Mouse (Mus musculus): ENCODE data around the gene Timm10.

The Timm10 gene

DNA sequence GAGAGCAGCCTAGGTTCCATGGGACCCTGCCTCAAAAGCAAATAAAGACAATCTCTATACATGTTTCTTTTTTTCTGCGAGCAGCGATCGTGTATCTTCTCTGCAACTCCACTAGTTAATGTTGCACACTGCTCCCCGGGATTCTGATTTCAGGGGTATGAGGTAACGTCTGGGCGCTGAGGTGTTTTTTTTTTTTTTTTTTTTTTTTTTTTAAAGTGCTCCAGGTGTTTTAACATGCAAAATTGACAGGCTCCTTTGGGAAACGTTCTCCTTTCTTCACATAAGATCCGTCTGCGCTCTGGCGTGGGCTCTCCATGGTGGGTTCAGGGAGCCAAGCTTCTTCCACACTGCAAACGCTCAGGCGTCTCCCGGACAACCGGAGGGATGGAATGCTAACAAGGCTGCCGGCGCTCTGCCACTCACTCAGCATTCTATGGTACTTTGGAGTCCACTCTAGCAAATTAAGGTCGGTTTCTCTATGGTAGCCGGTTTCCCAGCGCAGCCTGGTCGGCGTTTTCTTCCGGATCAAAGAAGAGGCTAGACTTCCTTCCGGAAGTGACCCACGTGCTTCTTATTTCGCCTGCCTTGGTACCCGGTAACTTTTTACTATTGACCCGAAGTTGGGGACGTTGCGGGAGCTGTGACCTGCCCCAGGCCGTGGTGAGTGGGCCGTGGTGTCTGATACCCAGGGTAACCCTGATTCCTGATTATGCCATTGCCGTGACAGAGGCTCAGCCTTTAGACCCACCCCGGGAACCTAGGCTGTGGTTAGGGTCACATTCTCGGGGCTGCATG, at the start of gene Timm10:
Gene Timm10, plus strand, starts transcription at position 510 of the 795 bp plus-strand sequence.
- no peak; the same call in 1 of the 2 replicates for TF ChIP-seq GATA4 (IDR thresholded peaks at IDR 0.05; ENCODE audit: insufficient replicate concordance, low read length)

DNA sequence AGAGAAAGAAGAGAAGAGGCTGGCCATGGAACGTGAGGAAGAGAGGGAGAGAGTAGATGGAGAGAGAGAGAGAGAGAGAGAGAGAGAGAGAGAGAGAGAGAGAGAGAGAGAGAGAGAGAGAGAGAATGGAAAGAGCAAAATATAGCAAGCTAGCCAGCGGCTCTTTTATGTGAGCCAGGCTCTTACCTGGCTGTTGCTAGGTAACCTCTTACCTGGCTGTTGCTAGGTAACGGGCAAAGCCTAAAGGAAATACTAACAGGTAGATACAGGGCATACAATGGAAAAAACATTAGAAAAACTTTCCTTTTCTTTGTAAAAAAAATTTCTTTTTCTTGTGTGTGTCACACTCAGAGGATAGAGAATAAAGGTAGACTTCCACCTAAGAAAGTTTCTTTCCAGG, 49.1 kb upstream of the Timm10 start:
- TF ChIP-seq GATA4 (IDR thresholded peaks at IDR 0.05; ENCODE audit: insufficient replicate concordance, low read length) = no peak

DNA sequence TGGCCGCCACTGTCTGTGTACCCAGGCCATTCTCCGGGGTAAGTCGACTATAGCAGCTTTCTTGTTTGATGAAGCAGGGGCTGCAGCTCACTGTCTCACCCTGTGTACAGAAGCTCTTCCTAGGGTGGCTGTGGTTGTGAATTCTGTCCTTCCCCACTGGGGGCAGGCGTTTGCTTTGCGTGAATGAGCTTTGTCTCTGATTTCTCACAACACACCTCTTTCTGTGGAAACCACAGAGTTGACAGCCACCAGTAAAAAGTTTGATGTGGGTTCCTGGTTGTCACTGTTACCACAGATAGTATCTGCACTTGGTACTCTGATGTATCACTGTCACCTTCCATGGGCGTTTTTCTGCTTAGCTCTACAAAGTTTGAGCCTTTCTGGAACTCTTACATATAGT, 47.6 kb upstream of the Timm10 start:
- no peak for TF ChIP-seq GATA4 (IDR thresholded peaks at IDR 0.05; ENCODE audit: insufficient replicate concordance, low read length)

DNA sequence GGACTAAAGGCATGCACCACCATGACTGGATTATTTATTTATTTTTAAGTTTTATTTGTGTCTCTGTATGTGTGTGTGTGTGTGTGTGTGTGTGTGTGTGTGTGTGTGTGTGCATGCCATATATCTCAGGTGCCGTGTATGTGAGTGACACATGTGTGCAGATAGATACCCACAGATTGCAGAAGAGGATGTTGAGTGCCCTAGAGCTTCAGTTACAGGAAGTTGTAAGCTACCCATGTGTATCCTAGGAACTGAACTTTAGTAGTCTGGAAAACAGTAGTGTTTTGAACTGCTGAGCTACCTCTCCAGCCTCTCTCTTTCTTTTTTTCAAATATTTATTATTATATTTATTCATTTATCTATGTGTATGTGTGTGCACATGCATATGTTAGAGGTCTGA, 43.5 kb upstream of the Timm10 start:
- TF ChIP-seq GATA4 (IDR thresholded peaks at IDR 0.05; ENCODE audit: insufficient replicate concordance, low read length) = no peak

DNA sequence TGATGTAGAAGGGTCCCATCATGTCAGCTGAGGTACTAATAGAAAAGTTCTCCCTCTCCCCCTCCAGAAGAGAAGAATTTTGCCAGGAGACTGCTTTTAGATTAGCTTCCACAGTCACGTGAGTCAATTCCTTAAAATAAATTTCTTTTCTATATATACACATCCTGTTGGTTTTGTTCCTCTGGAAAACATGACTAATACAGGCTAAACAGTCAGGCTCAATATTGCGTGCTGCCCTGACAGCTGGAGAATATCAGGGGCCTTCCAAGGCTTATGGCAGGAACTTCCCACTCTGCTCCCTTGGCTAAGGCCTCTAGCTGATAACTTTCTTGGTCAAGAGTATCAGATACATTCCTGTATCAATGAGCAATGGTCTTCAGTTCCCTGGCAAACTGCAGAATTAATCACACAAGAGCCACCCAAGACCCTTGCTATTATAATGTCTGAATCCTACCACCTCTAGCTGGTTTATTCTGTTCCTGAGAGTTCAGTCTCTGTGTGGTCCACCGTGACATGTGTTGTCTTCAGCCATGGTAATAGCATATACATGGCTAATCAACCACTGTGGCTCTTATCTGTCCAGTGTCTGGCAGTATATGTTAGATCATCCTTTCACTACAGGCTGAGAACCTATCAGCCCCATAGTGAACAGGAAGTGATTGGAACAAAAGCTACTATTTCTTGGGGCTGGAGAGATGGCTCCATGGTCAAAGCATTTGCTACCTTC, 42.8 kb upstream of the Timm10 start:
- TF ChIP-seq GATA4 (IDR thresholded peaks at IDR 0.05; ENCODE audit: insufficient replicate concordance, low read length) = no peak

DNA sequence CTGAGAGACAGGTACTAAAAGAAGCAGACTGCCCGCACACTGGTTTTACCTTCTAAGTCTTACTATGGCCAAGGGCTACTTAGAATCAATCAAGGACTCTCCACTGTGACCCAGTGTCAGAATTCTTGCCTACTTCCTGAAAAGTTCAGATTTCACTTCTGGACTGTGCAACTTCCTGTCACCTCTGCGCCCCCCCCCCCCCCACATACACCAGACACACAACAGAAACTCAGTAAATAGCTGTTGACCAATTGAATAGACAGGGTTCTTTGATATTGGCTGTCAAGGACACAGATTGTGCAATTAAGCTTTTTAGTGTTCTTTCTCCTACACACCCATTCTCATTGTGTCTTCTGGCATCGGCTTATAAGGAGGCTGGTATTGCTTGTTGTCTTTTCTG, 38.5 kb upstream of the Timm10 start:
- no peak for TF ChIP-seq GATA4 (IDR thresholded peaks at IDR 0.05; ENCODE audit: insufficient replicate concordance, low read length)

DNA sequence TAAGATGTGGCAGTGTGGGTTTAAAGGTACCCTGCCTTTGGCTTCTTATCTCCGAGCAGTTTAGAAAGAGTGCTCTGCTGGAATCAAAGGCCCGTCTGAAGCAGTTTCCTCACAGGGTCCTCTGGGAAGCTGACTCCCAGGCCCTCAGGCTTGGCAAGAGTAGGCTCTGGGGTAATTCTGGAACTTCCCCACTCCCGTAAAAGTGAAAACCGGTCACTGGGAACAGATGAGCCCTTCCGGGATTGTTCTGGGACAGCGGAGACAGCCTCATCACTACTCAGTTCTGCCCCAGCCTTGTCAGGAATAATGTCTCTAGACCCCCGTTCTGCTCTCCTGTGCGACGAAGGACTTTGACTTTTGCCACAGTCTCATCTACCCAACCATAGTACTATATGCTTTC, 36.4 kb upstream of the Timm10 start:
- no peak for TF ChIP-seq GATA4 (IDR thresholded peaks at IDR 0.05; ENCODE audit: insufficient replicate concordance, low read length)

DNA sequence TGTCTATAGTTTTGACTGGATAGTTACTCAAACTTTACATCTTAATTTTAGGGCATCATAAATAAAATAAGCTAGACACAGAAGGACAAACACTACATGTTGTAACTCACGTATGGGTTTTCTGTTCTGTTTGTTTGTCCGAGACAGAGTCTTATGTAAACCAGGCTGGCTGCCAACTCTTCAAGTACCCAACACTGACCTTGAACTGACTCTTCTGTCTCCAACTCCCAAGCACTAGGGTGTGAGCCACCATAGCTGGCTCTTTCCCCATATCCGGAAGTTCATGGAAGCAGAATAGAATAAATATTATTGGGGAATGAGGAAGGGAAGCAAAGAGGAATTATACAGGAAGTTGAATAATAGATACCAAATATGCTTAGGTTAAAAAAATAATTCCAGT, 34.3 kb upstream of the Timm10 start:
- TF ChIP-seq GATA4 (IDR thresholded peaks at IDR 0.05; ENCODE audit: insufficient replicate concordance, low read length) = no peak

DNA sequence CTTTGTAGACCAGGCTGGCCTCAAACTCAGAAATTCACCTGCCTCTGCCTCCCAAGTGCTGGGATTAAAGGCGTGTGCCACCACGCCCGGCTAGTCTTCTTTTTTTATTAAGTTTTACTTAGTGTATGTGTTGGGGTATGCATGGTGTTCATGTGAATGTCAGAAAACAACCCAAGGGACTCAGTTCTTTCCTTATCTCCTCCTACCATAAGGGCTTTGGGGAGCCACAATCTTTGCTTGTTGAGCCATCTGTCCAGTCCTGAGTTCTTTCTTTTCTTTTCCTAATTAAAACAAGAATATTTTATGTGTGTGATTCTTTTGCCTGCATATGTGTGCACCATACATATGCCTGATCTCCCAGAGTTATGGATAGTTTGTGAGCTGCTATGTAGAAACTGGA, 33.6 kb upstream of the Timm10 start:
- TF ChIP-seq GATA4 (IDR thresholded peaks at IDR 0.05; ENCODE audit: insufficient replicate concordance, low read length) = no peak

DNA sequence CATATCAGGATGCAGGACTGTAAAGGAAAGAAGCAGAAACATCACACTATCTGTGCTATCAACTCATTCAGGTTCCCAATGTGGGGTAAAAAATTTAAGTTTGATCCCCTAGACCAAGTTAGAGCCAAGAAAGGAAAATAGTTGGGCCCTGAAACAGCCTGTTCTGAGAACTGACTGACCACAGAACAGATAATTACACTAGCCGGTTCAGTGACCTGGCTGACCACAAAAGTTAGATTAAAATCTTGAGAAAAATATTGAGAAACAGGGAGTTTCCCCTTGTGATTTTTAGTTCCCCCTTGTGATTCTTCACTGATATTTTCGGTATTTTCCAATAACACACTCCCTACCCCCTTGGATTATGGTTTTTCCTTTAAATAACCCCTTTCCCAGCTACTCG, 32.9 kb upstream of the Timm10 start:
- no peak for TF ChIP-seq GATA4 (IDR thresholded peaks at IDR 0.05; ENCODE audit: insufficient replicate concordance, low read length)

DNA sequence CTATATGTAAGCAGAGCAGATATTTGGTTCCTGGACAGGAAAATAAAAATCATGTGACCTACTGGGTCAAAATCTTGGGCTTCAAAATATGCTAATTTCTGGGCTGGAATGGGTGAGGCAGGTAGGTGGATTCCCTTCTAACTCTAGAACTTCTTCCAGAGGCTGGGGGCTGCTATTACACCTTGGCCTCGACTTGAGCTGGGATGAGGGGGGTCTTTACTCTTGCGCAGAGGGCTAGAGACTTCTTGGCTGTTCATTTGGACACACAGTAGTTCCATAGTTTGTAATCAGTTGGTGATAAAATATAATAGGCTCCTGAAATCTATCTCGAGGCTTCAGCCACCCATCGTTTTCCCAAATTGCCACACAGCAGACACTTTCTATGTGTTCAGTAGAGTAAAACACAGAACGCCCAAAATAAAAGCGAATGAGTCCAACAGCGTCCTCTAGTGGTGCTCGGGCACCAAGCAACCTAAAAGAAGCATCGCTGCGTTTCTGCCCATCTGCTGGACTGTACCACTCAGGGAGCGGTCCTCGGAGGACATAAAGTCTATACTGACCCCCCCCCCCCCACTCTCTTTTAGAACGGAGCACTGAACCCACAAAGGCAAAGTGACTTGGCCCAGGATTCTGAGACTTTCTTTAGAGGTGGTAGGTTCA, 28.8 kb upstream of the Timm10 start:
- TF ChIP-seq GATA4 (IDR thresholded peaks at IDR 0.05; ENCODE audit: insufficient replicate concordance, low read length) = no peak

DNA sequence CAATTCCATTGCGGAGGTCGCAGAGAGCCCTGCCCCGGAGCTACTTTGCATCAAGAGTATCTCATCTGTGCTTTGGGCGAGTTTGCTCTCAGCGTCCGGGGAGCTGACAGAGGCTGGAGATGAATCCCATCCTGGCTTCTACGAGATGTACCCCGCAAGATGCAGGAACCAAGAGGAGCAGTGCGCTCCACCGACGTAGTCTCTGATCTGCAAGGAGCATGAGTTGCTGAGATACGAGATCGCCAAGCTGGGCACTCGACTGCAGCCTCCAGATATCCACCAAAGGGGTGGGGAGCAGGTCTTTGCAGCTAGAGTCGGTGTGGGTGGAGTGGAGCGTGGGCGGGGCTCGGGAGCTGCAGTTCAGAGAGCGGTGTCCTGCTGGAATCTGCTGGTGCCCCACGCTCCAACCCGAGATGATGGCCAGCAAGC, 28.3 kb upstream of the Timm10 start, which contains the start of gene Ube2l6:
Gene Ube2l6, plus strand, starts transcription at position 336 of the 429 bp plus-strand sequence.
- TF ChIP-seq GATA4 (IDR thresholded peaks at IDR 0.05; ENCODE audit: insufficient replicate concordance, low read length) = no peak

DNA sequence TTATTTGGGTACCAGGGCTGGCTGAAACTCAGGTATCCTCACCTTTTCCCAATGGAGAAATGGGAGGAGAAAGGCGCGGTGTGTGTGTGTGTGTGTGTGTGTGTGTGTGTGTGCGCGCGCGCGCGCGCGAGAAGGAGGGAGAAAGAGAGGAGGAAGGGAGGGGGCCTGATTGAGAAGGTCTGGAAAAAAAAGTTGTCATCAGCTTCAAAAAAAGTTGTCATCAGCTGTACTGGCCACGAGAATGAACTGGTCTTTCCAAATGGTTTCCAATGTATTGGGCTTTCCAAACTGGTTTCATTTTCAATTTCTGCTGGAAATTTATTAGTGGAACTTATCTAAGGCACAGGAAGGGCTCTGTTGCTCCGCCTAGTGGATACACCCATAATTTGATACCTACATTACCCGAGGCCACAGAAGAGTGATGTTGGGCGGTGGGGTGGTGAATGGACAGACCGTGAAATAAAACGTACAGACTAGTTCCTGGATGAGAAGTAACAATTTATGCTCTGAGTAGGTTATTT, 27.7 kb upstream of the Timm10 start:
- peak; percentile 72; the same call in 1 of the 2 replicates for TF ChIP-seq GATA4 (IDR thresholded peaks at IDR 0.05; ENCODE audit: insufficient replicate concordance, low read length)

DNA sequence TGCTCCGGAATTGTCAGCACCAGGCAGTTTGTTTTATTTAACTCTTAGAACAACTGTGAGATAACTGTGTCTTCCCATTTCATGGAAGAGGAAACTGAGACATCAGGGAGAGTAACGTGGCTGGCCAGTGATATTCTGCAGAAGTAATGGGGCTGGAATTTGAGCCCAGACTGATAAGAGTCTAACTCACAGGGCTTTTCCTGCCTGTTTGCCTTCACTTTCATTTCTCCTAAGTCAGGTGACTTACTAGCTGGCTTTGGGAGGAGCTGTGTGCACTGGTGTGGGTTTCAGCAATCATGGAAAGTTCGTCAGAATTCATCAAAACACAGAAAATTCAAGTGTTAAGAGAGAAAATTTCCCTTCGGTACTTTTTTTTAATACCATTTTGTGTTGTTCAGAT, 26.5 kb upstream of the Timm10 start:
- TF ChIP-seq GATA4 (IDR thresholded peaks at IDR 0.05; ENCODE audit: insufficient replicate concordance, low read length) = peak; percentile 95

DNA sequence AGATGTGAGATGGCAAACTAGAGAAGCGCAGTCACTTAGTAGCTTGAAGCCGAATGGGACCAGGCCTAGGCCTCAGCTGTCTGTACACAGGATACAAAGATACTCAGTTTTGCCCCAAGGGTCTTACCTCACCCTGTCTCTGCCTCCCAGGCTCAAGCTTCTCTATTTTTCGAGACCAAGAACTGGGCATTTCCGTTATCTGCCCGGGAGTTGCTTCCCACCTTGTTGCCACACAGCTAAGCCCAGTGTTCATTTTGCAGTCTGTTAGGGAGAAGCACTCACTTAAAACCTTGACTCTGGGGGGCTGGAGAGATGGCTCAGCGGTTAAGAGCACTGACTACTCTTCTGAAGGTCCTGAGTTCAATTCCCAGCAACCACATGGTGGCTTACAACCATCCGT, 22.8 kb upstream of the Timm10 start:
- TF ChIP-seq GATA4 (IDR thresholded peaks at IDR 0.05; ENCODE audit: insufficient replicate concordance, low read length) = no peak

DNA sequence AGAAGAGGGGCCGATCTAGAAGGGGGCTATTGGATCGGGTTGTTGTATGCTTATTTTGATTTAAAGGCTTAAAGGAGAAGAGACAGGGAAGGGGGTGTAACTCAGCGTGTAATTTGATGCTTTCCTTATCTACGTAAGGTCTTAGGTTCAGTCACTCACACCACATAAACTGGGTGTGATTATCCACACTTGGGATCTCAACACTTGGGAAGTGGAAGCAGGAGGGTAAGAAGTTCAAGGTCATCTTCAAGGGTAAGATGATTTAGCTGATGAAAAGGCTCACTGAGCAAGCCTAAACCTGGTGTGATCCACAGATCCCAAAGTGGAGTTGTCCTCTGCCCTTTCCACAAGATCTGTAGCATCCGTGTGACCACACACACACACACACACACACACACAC, 20.3 kb upstream of the Timm10 start:
- TF ChIP-seq GATA4 (IDR thresholded peaks at IDR 0.05; ENCODE audit: insufficient replicate concordance, low read length) = no peak
